Mouse (Mus musculus) neural tube, embryonic 13.5 days (tissue): ENCODE measurements around the gene Gm20388. TPM values are rescaled to one million over a fixed set of nuclear protein-coding genes. Genes with fewer than 3 reads are reported as not detected.

Experiments used
- ATAC-seq: fragments of 200-750 bp; cut with Nextera tagmentation; 2 replicates; pipeline ENCODE4 v1.8.0; 2017; ENCODE audit warnings: low read depth, mild to moderate bottlenecking, moderate TSS enrichment, moderate library complexity
- H3K27ac ChIP-seq: fragments of 300-500 bp; sonication (generic); replicated peaks from 2 replicates; pipeline ENCODE4 v1.5.1; 2015; ENCODE audit warnings: moderate library complexity, mild to moderate bottlenecking, inconsistent platforms
- H3K27me3 ChIP-seq: fragments of 300-500 bp; sonication (generic); 2 replicates; pipeline ENCODE4 v1.6.1; 2015; ENCODE audit warnings: mild to moderate bottlenecking, inconsistent platforms
- H3K36me3 ChIP-seq: fragments of 300-500 bp; sonication (generic); 2 replicates; pipeline ENCODE4 v1.6.1; 2015; ENCODE audit warnings: mild to moderate bottlenecking, inconsistent platforms
- H3K4me1 ChIP-seq: fragments of 300-500 bp; sonication (generic); replicated peaks from 2 replicates; pipeline ENCODE4 v1.6.1; 2015; ENCODE audit warnings: inconsistent platforms
- H3K4me2 ChIP-seq: fragments of 300-500 bp; sonication (generic); 2 replicates; pipeline ENCODE4 v1.6.1; 2015; ENCODE audit warnings: inconsistent platforms, mild to moderate bottlenecking, moderate library complexity
- H3K4me3 ChIP-seq: fragments of 300-500 bp; sonication (generic); 2 replicates; pipeline ENCODE4 v1.5.1; 2015; ENCODE audit warnings: mild to moderate bottlenecking, inconsistent platforms
- H3K9ac ChIP-seq: fragments of 300-500 bp; sonication (generic); 2 replicates; pipeline ENCODE4 v1.6.1; 2015; ENCODE audit warnings: moderate library complexity, mild to moderate bottlenecking, inconsistent platforms
- H3K9me3 ChIP-seq: fragments of 300-500 bp; sonication (generic); 2 replicates; pipeline ENCODE4 v1.6.1; 2016; ENCODE audit warnings: inconsistent platforms
- WGBS: fragments of 180-500 bp; shearing (Covaris S2); methylation state at CpG from one replicate; pipeline ENCODE4 v1.1.7; 2015; 5-methylcytosine and 5-hydroxymethylcytosine counted together
- polyA plus RNA-seq: library from polyadenylated mRNA; unstranded; fragments of >200 nt; fragmentation: Nextera tagmentation; extraction: Ambion mirVana; gene quantifications from 2 replicates; pipeline ENCODE4 v1.2.1, GENCODE M21; 2015

Gm20388 gene
- polyA plus RNA-seq, 1 experiment from 2014 or later, result 0.27 TPM

GRCm38 (mm10) chr8:119972558-119972957 is 61.9 kb downstream of the Gm20388 start:
- 76% methylated on average over 12 of the region's 12 CpGs for WGBS
- Histone ChIP-seq H3K9ac (no peak overlapping the region), H3K4me1 (0 out of 2 replicates have a peak, but pooled peaks cover 3% of the 10 kb centered on the region), H3K9me3 (no peaks in the 10 kb centered on the region), H3K27ac (no peak overlapping the region), H3K4me2 (no peak overlapping the region), H3K27me3 (no peaks in the 10 kb centered on the region), H3K36me3 (no peaks in the 10 kb centered on the region), H3K4me3 (no peak overlapping the region)
- ATAC-seq, result no peak

GRCm38 (mm10) chr8:119978770-119979381 is 68.2 kb downstream of the Gm20388 start:
- no peak overlapping the region for H3K27ac ChIP-seq
- WGBS, result 66% methylated on average over 11 of the region's 11 CpGs
- H3K27me3 ChIP-seq, result no peaks in the 10 kb centered on the region
- no peaks in the 10 kb centered on the region for H3K9me3 ChIP-seq
- no peak overlapping the region for H3K9ac ChIP-seq
- no peak overlapping the region for H3K4me2 ChIP-seq
- ATAC-seq, result no peak
- H3K36me3 ChIP-seq, result no peaks in the 10 kb centered on the region
- no peaks in the 10 kb centered on the region for H3K4me1 ChIP-seq
- H3K4me3 ChIP-seq, result no peak overlapping the region

- Histone ChIP-seq H3K36me3 (no peaks in the 10 kb centered on the region), H3K27ac (no peak overlapping the region), H3K4me1 (no peaks in the 10 kb centered on the region), H3K9me3 (no peaks in the 10 kb centered on the region), H3K9ac (no peak overlapping the region), H3K4me3 (no peak overlapping the region), H3K27me3 (no peaks in the 10 kb centered on the region), H3K4me2 (no peak overlapping the region)
- 66% methylated on average over 4 of the region's 4 CpGs for WGBS
- no peak for ATAC-seq
These were observed 70.6 kb downstream of the Gm20388 start for GRCm38 (mm10) chr8:119981253-119981652.

- Histone ChIP-seq H3K4me2 (no peak overlapping the region), H3K9me3 (no peaks in the 10 kb centered on the region), H3K27me3 (no peaks in the 10 kb centered on the region), H3K36me3 (no peaks in the 10 kb centered on the region), H3K4me1 (no peaks in the 10 kb centered on the region), H3K27ac (no peak overlapping the region), H3K9ac (no peak overlapping the region), H3K4me3 (no peak overlapping the region)
- ATAC-seq, result no peak
These were observed 73.4 kb downstream of the Gm20388 start for GRCm38 (mm10) chr8:119984085-119984484.

- Histone ChIP-seq H3K4me2 (no peak overlapping the region), H3K9ac (no peak overlapping the region), H3K27ac (no peak overlapping the region), H3K4me3 (no peak overlapping the region), H3K9me3 (no peaks in the 10 kb centered on the region), H3K4me1 (no peaks in the 10 kb centered on the region), H3K36me3 (no peaks in the 10 kb centered on the region), H3K27me3 (peaks cover 9% of the 10 kb centered on the region)
- WGBS, result 70% methylated on average over 5 of the region's 5 CpGs
- no peak for ATAC-seq
These were observed 75.5 kb downstream of the Gm20388 start for GRCm38 (mm10) chr8:119986174-119986573.

- H3K9me3 ChIP-seq, result no peaks in the 10 kb centered on the region
- peaks cover 13% of the 10 kb centered on the region for H3K4me1 ChIP-seq
- WGBS, result 75% methylated on average over 15 of the region's 15 CpGs
- no peak overlapping the region for H3K27ac ChIP-seq
- H3K36me3 ChIP-seq, result no peaks in the 10 kb centered on the region
- H3K4me2 ChIP-seq, result no peak overlapping the region
- no peak overlapping the region for H3K4me3 ChIP-seq
- no peak overlapping the region for H3K9ac ChIP-seq
- no peak for ATAC-seq
- peaks cover 28% of the 10 kb centered on the region for H3K27me3 ChIP-seq
These were observed 77.4 kb downstream of the Gm20388 start for GRCm38 (mm10) chr8:119988087-119988486.

GRCm38 (mm10) chr8:119992249-119992648 is 81.6 kb downstream of the Gm20388 start, which contains the start of gene Crispld2:
Gene Crispld2, plus strand, starts transcription at chr8:119992438.
- Histone ChIP-seq H3K27me3 (peaks cover 39% of the 10 kb centered on the region), H3K4me3 (peak within 1 kb of the TSS; percentile 29), H3K4me2 (peak within 1 kb of the TSS; percentile 59), H3K4me1 (peaks cover 26% of the 10 kb centered on the region), H3K27ac (no peak within 1 kb of the TSS), H3K36me3 (no peaks in the 10 kb centered on the region), H3K9ac (0 out of 2 replicates have a peak within 1 kb of the TSS, but pooled peaks have one; percentile 6), H3K9me3 (no peaks in the 10 kb centered on the region)
- under 1% methylated on average over 25 of the region's 25 CpGs for WGBS
- peak; percentile 88 for ATAC-seq

GRCm38 (mm10) chr8:119994114-119994513 is 83.5 kb downstream of the Gm20388 start:
- Histone ChIP-seq H3K27ac (no peak overlapping the region), H3K4me3 (no peak overlapping the region), H3K9ac (no peak overlapping the region), H3K4me2 (no peak overlapping the region), H3K36me3 (no peaks in the 10 kb centered on the region), H3K9me3 (no peaks in the 10 kb centered on the region), H3K4me1 (peaks cover 26% of the 10 kb centered on the region), H3K27me3 (peaks cover 39% of the 10 kb centered on the region)
- WGBS, result 70% methylated on average over 7 of the region's 7 CpGs
- ATAC-seq, result no peak

- no peak overlapping the region for H3K9ac ChIP-seq
- ATAC-seq, result no peak
- no peak overlapping the region for H3K27ac ChIP-seq
- 63% methylated on average over 6 of the region's 6 CpGs for WGBS
- no peaks in the 10 kb centered on the region for H3K9me3 ChIP-seq
- no peaks in the 10 kb centered on the region for H3K36me3 ChIP-seq
- peaks cover 39% of the 10 kb centered on the region for H3K27me3 ChIP-seq
- no peak overlapping the region for H3K4me2 ChIP-seq
- peaks cover 26% of the 10 kb centered on the region for H3K4me1 ChIP-seq
- H3K4me3 ChIP-seq, result no peak overlapping the region
These were observed 83.9 kb downstream of the Gm20388 start for GRCm38 (mm10) chr8:119994556-119994955.

- Histone ChIP-seq H3K9me3 (no peaks in the 10 kb centered on the region), H3K4me1 (peaks cover 25% of the 10 kb centered on the region), H3K4me3 (no peak overlapping the region), H3K36me3 (no peaks in the 10 kb centered on the region), H3K27me3 (peaks cover 19% of the 10 kb centered on the region), H3K27ac (no peak overlapping the region), H3K4me2 (no peak overlapping the region), H3K9ac (no peak overlapping the region)
- 74% methylated on average over 4 of the region's 4 CpGs for WGBS
- no peak for ATAC-seq
These were observed 86.6 kb downstream of the Gm20388 start for GRCm38 (mm10) chr8:119997266-119997665.

GRCm38 (mm10) chr8:120000461-120000860 is 89.8 kb downstream of the Gm20388 start:
- no peak for ATAC-seq
- Histone ChIP-seq H3K9ac (no peak overlapping the region), H3K4me1 (peaks cover 14% of the 10 kb centered on the region), H3K9me3 (no peaks in the 10 kb centered on the region), H3K4me3 (no peak overlapping the region), H3K4me2 (no peak overlapping the region), H3K27me3 (no peaks in the 10 kb centered on the region), H3K27ac (no peak overlapping the region), H3K36me3 (no peaks in the 10 kb centered on the region)
- 74% methylated on average over 8 of the region's 8 CpGs for WGBS

GRCm38 (mm10) chr8:120001712-120002111 is 91.1 kb downstream of the Gm20388 start:
- 57% methylated on average over 7 of the region's 7 CpGs for WGBS
- no peak overlapping the region for H3K4me2 ChIP-seq
- no peak overlapping the region for H3K27ac ChIP-seq
- ATAC-seq, result no peak
- no peak overlapping the region for H3K4me3 ChIP-seq
- no peaks in the 10 kb centered on the region for H3K9me3 ChIP-seq
- H3K36me3 ChIP-seq, result no peaks in the 10 kb centered on the region
- H3K9ac ChIP-seq, result no peak overlapping the region
- H3K4me1 ChIP-seq, result peaks cover 19% of the 10 kb centered on the region
- no peaks in the 10 kb centered on the region for H3K27me3 ChIP-seq

GRCm38 (mm10) chr8:120002348-120002747 is 91.7 kb downstream of the Gm20388 start:
- Histone ChIP-seq H3K27ac (no peak overlapping the region), H3K4me2 (no peak overlapping the region)

More at GRCm38 (mm10) chr8:120002348-120002747, 91.7 kb downstream of the Gm20388 start:
- 62% methylated on average over 9 of the region's 9 CpGs for WGBS
- H3K27me3 ChIP-seq, result no peaks in the 10 kb centered on the region
- peaks cover 21% of the 10 kb centered on the region for H3K4me1 ChIP-seq
- no peaks in the 10 kb centered on the region for H3K9me3 ChIP-seq
- no peaks in the 10 kb centered on the region for H3K36me3 ChIP-seq
- no peak for ATAC-seq
- no peak overlapping the region for H3K4me3 ChIP-seq
- no peak overlapping the region for H3K9ac ChIP-seq
